Mouse (Mus musculus) thymus, postnatal 14 days (tissue): ENCODE results near the gene Rdh8.
A peak's percentile ranks its signal among the peaks of the same experiment; 100 is the strongest.
"Not testable (repeated sequence)": the region's sequence is repeated elsewhere in the genome, so short reads cannot be mapped to it uniquely, and the experiment has no call there.

Experiments used
- DNase-seq: peaks from one replicate; pipeline ENCODE4 v3.0.0; 2021

The Rdh8 gene

DNA sequence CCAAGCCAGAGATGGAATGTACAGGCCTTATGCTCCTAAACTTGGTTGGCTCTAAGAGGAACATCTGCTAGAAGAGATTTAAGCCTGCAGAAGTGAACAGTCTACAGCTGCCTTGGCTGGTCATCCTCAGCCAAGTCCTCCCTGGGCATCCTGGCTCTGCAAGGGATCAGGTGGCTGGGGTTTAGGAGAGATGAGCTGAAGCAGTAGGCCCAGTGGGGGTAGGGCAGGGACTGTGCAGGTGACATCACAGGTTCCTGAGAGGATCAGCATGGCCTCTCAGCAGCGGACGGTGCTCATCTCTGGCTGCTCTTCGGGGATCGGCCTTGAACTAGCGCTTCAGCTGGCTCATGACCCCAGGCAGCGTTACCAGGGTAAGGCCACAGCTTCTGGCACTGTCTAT lies at the start of gene Rdh8:
Gene Rdh8 (plus strand): TSS at position 268 of the 400 bp plus-strand sequence.
- no peak for DNase-seq

DNA sequence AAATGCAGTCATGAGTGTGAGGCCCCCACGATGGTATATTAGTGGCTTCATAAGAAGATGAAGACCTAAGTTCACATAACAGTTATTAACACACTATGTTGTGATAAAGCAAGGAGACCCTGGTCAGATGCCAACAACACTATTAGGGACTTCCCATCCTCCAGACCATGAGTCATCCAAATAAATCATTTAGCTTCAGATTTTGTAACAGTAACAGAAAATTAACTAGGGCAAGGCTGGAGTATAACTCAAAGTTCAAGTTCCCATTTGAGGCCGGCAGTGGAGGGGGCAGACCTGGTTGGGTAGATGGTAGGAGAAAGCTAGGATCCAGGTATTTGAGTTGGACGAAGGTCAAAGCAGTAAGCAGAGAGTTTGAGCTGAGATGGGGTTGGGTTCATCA lies 37.0 kb upstream of the Rdh8 start:
- DNase-seq = no peak

DNA sequence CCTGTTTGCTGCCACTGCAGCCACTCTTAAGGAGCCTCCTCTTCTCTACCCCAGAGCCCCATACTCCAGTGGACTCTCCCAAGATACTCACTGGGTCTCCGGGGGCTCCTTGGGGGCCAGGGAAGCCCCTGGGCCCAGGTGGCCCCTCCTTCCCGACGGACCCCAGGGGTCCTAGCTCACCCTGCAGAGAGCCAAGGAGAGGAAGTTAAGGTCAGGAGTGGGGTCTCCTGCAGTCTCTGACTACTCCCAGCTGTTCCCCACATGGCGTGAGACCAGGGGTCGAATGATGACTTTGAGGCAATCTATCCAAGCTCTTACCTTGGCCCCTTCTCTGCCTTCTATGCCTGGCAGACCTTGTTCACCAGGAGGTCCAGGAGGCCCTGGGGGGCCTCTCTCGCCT lies 33.2 kb upstream of the Rdh8 start:
- no peak for DNase-seq

DNA sequence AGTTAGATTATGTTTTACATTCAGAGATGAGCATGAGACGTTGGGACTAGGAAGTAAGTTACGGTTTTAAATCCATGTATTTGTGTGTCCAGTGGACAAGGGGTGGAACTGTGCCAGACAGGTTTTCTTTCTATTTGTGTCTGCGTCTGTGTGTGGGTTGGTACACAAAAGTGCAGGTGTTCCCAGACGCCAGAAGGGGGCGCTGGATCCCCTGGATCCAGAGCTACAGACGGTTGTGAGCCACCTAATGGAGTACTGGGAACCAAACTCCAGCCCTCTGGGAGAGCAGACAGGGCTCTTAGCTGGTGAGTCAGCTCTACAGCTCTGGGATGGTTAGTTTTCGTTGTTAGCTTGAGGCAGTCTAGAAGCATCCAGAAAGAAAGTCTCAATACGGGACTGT lies 30.3 kb upstream of the Rdh8 start:
- DNase-seq = no peak

DNA sequence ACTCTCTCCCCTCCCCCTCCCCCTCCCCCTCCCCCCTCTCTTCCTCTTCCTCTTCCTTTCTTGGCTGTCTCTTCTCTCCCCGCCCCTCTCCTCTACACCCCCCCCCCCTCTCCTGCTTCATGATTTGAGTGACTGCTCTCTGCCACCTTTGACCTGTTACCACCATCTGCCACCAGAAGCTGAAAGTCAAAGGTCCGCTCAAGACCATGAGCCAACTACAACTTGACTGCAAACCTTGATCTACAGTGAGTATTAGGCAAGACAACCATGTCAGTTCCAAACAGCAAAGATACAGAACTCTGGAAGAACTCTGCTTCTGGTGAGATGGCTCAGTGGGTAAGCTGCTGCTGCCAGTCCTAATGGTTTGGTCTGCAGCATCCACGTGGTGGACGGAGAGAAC lies 28.7 kb upstream of the Rdh8 start:
- DNase-seq = no peak

DNA sequence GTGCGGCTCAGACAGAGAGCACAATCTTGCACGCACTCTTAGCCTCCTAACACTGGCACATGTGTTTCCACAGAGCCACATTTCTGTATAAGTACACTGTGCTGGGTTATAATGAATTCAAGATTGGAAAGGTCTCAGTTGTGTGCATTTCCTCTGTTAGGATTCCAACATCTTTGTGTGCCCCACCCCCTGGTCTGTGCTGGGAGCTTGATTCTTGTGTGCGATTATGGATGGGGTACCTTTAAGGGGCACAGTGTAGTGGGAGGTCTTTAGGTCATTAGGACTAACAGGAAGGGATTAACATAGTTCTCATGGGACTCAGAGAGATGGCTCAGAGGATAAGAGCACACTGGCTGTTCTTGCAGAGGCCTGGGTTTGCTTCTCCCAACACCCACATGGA lies 28.0 kb upstream of the Rdh8 start:
- no peak for DNase-seq

DNA sequence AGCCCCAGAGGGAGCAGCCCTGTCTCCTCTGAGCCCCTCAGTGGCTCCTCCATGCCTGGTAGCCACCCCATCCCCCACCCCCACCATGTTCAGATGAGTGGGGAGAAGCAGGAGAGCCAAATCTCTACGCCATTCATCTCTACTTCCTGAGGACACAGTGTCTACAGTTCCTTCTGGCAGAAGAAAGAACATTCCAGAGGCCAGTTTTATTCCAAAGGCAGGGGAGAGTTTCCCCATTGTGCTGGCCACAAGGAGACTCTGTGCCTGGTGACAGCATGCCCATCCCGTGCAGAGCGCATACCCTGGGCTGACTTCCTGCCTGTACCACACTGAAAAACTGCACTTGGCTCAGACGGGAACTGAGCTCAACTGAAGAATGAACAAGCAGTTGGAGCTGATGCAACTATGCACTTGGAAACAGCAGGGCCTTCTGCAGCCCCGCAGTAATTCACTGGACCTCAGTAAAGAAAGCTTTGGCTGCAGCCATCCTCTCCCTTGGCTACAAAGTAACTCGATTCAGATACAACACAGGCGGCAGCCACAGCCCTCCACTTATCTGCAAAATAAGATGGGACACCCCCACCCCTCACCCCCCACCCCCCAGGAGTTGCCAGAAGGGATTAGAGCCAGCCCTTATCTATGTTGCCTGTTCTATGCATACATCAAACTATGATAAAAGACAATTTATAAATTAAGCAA lies 24.0 kb upstream of the Rdh8 start:
- DNase-seq = no peak

DNA sequence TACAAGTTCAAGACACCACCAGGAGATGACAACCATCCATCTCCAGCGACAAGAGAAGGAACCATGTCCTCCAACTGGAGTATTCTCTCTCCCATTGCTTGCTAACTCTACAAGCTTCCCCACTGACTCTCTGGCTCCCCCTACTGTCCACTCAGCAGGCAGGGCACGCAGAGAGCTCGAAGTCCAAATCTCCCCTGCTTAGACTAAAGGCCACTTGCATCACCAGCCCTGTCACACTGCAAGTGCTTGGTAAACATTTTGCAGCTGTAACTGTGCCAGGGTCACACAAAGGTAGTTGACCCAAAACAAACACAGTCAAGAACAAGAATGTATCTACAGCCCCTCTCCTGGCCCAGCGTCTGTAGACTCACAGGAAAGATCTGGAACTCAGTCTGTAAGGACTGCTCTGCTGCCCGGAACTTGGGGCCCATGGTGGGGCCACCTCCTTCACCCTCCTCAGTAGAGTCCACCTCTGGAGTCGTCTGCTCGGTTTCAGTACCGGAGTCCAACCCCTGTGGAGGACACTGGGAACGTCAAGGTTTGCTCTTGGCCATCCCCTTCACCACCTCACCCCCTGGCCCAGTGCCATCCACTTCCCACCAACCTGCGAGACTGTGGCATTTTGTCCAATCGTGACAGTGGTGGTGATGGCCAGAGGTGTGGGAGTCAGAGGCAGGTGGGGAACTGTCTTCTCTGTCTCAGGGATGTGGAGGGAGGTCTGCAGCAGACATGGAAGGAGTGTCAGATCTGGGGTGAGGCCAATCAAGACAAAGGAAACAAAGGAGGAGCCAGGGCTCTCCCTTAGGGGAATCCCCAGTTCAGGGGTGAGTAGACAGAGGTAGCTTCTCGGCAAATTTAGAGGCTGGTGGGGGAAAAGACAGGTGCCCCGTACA lies 13.8 kb upstream of the Rdh8 start:
- DNase-seq = peak; percentile 59

DNA sequence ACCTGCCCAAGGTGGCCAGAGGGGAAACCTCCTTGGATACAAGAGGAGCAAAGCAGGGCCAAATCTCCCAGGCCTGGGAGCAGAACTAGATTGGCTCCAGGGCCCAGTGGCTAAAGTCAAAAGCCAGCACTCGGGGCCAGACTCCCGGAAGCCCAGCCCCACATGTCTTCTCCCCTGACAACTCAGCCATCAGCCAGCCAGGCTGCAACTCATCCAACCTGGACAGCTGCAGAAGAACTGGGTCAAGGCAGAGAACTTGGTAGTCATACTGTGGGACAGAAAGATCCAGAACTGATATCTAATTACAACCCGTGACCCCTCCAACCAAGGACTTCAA lies 13.2 kb upstream of the Rdh8 start:
- no peak for DNase-seq

DNA sequence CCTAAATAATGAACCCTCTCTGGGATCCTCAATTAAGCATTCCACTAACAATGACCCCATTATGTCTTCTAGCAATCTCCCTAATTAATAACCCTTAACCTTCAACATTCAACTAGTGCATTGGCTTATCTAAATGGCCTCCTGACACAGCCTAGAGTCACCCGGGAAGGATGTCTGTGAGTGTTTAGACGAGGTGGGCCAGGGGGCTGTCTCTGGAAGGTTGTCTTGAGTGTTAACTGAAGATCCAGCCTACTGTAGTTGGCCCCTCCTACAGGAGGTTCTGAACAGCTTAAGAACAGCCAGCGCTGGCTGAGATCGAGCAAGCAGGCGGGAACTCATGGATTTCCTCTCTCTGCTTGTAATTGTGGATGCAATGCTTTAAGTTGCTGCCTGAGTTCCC lies 12.6 kb upstream of the Rdh8 start:
- DNase-seq = no peak

DNA sequence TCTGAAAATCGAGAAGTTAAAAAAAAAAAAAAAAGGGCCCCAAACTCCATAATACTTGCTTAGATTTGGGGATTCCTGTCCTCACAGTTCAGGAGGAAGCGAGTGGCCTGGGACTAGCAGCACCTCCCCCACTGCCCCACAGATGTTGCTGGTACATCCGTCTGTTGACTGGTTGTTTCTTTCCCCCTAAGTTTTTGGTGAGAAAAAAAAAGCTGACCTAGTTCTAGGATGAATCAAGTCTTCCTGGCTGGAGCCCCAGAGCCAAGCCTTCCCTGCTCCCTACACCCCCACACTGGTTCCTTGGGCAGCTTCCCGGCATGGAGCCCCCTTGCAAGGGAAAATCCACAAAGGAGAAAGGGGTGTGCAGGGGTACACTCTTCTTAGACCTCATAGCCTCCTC lies 8.0 kb upstream of the Rdh8 start:
- DNase-seq = no peak

DNA sequence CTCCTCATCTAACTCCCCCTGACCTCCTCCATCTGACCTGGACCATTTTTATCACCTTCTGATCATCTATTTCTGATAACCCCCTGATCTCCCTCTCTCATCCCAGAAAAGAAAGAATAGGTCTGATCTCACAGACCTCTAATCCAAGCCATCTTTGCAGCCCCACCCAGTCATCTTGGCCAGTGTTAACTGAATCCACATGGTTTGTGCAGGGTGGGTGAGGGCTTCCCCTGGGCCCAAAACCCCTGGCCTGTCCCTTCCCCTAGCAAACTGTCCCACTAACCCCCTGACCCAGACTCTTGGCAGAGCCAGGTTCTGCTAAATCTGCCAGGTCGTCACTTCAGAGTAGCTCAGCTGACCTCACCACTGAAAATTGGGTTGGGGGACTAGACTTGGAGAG lies 7.5 kb upstream of the Rdh8 start:
- no peak for DNase-seq

DNA sequence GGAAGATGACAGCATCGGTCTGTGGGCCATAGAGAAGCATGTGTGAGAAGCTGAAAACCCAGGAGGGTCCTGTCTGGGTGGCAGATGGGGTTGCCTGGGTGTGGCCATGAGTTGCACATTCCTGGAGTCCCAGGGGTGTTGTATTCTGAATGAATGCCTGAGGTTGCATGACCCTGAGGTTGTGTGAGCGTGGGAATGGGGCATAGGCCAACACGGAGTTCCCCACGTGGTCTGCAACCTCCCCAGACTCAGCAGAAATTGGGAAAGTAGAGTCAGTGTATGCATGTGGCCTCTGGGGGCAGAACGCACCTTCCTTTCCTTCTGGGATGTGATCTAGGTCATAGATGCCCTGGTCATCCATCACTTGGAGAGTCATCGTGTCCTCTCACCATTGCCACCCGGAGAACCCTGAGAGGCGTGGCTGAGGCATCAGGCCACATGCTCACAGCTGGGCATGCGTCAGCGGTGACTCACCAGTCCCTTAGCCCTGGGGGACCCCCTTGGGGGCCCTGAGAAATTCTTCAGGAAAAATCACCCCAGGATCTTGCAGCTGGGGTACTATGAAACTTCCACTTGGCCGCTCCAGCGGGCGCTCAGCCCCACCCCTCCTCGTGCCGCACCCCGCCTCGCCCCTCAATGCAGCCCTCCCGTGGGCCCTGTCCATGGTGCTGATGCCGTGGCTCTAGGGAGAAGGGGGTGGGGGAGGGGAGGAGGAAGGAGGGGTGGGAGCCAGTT lies 5.6 kb upstream of the Rdh8 start:
- peak; percentile 33 for DNase-seq

DNA sequence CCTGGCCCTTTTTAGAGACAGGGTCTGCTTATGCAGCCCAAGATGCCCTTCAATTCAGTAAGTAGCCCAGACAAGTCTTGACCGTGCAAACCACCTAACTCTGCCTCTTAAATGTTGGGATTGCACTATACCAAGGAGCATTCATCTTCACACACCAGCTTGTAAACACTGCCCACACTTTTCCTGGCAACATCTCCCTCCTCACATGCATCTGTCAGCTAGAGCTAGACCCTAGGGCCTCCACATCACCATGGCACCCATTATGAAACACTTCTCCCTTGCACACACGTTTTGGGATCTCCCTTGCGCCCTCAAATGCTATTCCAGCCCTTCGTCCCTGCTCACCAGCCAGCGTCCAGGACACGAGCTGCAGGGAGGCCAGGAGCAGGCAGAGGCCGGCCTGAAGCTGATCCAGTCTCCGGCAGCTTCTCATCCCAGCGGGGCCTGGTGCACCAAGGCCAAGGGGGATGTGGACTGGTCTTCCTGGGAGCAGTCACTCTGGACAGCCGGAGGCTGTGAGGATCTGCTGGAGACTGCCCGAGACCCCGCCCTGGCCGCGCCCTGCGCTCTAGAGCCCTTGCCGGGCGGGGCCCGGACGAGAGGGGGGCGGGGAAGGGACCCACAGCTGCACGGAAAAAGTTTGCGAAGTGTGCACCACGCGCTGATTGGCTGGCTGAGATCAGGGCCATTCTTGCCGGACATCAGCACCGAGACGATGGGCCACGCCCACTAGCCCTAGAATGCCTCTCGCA lies 3.6 kb upstream of the Rdh8 start, which contains the start of gene Col5a3:
Gene Col5a3 (minus strand): TSS at position 547 of the 752 bp plus-strand sequence.
- no peak for DNase-seq

DNA sequence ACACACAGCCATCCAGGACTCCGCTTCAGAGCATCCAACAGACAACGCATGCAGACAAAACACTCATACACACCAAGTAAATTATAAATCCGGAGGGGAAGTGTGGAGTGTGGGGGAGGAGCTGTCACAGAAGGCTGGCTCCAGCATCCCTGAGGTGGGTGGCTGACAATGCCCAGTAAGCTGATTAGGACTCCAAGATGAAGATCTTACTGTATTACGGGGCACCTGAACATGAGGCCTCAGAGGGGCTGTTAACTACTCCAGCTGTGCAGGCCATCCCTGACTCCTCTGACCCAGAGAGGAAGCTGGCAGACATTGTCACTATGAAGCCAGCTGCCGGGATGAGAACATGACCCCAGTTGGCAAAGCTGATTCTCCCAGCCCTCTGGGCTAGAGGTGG lies 1.7 kb downstream of the Rdh8 start:
- no peak for DNase-seq

DNA sequence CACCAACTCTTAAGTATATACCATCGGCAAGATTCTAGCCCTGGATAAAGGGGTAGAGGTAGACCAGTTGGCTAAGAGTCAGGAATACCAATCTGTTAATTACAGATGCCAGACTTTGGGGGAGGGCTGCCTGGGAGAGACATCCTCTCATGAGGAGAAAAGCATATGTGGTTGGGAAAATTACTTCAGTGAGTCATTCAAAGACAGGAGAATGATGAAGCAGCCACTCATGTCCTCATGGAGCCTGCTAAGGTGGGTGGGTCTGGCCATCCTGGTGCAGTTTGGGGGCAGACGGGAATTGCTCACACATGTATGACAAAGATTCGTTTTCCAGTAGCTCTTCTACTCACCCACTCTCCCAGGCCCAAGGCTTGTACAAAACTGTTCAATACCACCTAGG lies 4.5 kb downstream of the Rdh8 start:
- DNase-seq = no peak

DNA sequence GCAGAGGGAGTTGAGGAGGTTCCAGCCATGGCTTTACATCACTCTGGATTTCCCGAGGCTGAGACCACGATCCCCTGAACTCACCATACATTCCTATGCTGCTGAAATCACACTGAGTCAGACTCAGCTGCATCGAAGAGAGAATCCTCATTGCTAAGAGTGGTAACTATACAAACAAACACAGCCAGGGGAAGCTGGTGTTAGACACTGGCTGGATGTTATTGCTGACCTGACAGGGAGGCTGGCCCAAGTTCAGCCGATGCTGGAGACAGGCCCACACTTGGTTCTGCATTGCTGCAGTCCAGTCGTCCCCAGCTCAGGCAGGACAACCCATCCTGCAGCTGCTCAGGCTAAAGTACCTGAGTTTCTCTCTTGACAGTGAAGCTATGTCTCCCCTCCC lies 7.5 kb downstream of the Rdh8 start:
- no peak for DNase-seq

DNA sequence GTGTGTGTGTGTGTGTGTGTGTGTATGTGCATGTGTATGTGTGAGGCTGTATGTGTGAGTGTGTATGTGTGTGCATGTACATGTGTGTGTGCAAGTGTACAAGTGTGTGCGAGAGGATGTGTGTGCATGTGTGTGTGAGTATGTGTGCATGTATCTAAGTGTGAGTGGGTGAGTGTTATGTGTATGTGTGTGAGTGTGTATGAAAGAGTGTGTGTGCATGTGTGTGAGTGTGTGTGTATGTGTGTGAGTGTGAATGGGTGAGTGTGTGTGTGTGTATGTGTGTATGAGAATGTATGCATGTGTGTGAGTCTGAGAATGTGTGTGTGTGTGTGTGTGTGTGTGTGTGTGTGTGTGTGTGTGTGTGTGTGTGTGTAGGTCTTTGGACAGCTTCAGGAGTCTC lies 9.8 kb downstream of the Rdh8 start:
- DNase-seq = no peak

DNA sequence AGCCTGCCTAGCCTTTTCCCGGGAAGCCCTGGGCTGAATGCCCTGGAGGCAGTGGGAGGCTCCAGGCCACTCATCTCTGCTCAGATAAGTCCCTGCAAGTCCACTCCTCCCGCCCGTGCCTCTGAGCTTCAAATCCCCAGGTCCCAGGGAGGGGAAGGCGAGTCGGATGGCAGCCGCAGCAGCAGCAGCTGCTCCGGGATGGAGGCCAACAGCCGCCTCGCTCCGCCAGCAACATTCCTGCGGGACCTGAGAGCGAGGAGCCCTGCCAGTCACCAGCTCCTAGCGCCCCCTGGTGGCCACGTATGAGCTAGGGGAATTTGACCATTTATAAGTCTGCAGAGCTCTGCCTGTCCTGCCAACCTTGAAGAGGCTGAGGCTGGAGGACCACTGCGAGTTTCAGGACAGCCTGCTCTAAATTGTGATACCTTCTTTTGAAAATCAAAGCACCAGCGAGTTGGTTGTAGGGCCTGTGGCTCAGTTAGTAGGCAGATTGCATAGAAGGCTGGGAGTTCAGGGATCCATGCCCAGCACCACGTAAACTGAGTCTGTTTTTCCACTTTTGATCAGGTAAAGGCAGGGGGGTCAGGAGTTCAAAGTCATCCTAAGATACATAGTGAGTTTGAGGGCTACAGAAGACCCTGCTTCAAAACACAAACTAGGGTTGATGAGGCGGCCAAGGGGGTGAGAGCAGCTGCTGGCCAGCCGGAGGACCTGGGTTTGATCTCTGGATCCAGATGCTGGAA lies 12.8 kb downstream of the Rdh8 start:
- peak; percentile 73 for DNase-seq

DNA sequence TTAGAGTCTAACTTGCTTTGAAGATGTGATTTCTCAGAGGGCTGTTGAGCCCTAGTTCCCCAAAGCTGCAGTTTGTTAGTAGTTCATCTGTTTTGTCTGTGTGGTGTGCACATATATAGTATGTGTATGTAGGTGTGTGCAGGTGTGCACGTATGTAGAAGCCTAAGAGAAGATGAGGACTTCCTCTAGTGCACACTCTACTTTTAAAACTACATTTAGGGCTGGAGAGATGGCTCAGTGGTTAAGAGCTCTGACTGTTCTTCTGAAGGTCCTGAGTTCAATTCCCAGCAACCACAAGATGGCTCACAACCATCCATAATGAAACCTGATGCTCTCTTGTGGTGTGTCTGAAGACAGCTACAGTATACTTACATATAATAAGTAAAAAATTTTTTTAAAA lies 16.6 kb downstream of the Rdh8 start:
- DNase-seq = no peak

DNA sequence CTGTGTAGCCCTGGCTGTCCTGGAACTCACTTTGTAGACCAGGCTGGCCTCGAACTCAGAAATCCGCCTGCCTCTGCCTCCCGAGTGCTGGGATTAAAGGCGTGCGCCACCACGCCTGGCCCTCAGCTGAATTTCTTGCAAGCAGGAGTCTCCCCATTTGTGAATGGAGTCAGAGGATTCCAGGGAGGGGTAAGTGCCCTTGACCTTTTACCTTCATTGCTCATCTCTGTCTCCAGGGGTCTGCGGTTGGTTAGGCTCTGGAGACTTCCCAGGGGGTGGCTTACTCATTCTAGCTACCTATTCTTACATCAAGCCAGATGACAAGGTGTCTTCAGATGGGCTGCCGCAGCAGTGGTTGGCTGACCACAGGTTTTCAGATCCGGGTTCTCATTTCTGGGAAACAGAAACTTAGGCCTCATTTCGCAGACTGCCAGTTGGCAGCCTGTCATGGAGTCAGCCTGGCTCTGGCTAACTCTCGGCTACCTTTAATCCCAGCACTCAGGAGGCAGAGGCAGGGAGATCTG lies 17.2 kb downstream of the Rdh8 start:
- not testable (repeated sequence) for DNase-seq
